ENCODE assay signal across 11 mouse cellular contexts in the genomic region with DNA sequence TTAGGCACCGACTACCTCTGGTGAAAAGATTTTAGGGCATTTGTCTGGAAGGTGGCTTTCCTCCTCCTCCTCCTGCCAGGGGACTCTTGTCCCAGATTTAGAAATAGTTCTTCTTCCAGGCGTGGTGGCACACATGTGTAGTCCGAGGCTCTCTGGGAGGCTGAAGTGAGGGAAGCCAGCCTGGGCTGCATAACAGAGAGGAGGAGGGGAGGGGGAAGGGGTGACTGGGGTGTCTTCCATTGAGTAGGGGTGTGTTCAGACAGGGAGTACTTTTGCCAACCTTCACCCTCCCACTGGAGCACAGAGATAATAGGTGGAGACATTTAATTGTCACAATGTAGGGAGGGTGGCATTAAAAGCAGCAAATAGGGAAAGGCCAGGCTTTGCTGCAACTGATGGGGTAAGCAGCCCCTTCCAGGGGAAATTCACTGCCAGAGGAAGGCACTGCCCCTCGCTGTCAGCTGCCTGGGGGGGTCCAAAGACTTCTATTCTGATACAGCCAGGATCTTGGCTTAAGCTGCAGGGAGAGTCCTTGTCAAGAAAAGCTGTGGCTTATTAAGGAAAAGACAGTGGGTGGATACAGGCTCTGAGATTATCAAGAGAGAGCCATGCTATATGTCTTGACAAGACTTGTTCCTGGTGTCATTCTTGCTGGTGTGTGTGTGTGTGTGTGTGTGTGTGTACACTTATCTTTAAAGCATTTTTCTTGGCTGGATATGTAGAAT.
DNase-seq lines count a peak whose midpoint lies in the region; ATAC-seq and TF ChIP-seq lines count a peak whose summit lies in the region.
"Had no signal": no experiment of that assay in that cellular context is flagged by ENCODE, and none has a peak within 500 bp of the region (broad histone marks: within the 10 kb centered on the region; RNA-seq: fewer than 3 reads in every experiment).

No protein-coding gene starts in this region.

- H3K36me3 ChIP-seq in stomach, embryonic 16.5 days (ENCODE audit: control insufficient read depth, insufficient read depth, low read length): no peaks in the 10 kb centered on the region
- H3K36me3 ChIP-seq in stomach, postnatal 0 days (ENCODE audit: control insufficient read depth, insufficient read depth, low read length): no peaks in the 10 kb centered on the region
- H3K36me3 ChIP-seq: kidney, embryonic 15.5 days had no signal

- H3K27ac ChIP-seq in stomach, embryonic 16.5 days (ENCODE audit: low read length): no peak overlapping the region
- H3K27ac ChIP-seq in stomach, postnatal 0 days (replicated peaks): no peak overlapping the region
- H3K27ac ChIP-seq: kidney, embryonic 15.5 days had no signal

- DNase-seq in heart, postnatal 4 days: peak; percentile 8
- no peak for DNase-seq in heart, adult 18-20 months
- DNase-seq in stomach, postnatal 0 days (ENCODE audit: low spot score): no peak
- peak; percentile 29 to 81 for DNase-seq in left cerebral cortex, postnatal 25 days (ENCODE audit: low spot score in 2 of 2)
- no peak for DNase-seq in spleen, postnatal 10 days (ENCODE audit: low spot score in 2 of 2)
- DNase-seq: lung, postnatal 14 days had no signal

- no peaks in the 10 kb centered on the region for H3K27me3 ChIP-seq in stomach, embryonic 16.5 days (ENCODE audit: control insufficient read depth, insufficient read depth, low read length)
- no peaks in the 10 kb centered on the region for H3K27me3 ChIP-seq in stomach, postnatal 0 days (ENCODE audit: control insufficient read depth, insufficient read depth, low read length)
- H3K27me3 ChIP-seq: kidney, embryonic 15.5 days had no signal

- 43% methylated on average over 4 of the region's 4 CpGs for WGBS in stomach, embryonic 16.5 days
- whole genome bisulfite sequencing in stomach, postnatal 0 days: 52% methylated on average over 4 of the region's 4 CpGs

- TF ChIP-seq EP300 in stomach, postnatal 0 days (optimal IDR thresholded peaks at IDR 0.05): no peak

- H3K4me3 ChIP-seq in stomach, embryonic 16.5 days (replicated peaks; ENCODE audit: low read length): no peak overlapping the region
- no peak overlapping the region for H3K4me3 ChIP-seq in stomach, postnatal 0 days (ENCODE audit: low read depth, low read length)
- H3K4me3 ChIP-seq: kidney, embryonic 15.5 days; myocyte had no signal

- intact Hi-C loops in left cerebral cortex, postnatal 25 days (cut with DNase I): loop anchor here (1.0 to 5.0 kb wide), 3 partner anchors 12 to 67 kb away; no protein-coding TSS in a partner anchor

- TF ChIP-seq CTCF in stomach, postnatal 0 days (IDR thresholded peaks at IDR 0.05; ENCODE audit: low read depth): no peak

- H3K9me3 ChIP-seq in stomach, embryonic 16.5 days (replicated peaks; ENCODE audit: control insufficient read depth, low read length): no peaks in the 10 kb centered on the region
- H3K9me3 ChIP-seq in stomach, postnatal 0 days (ENCODE audit: control insufficient read depth, low read length): no peaks in the 10 kb centered on the region
- H3K9me3 ChIP-seq: kidney, embryonic 15.5 days had no signal

- peak; percentile 64; the same call in 1 of the 2 replicates for ATAC-seq in stomach, embryonic 16.5 days (ENCODE audit: insufficient read depth, low FRiP score)
- ATAC-seq in stomach, postnatal 0 days (ENCODE audit: low FRiP score, low TSS enrichment): no peak
- ATAC-seq in erythroid progenitor cell, adult 5-6 weeks (replicated peaks; ENCODE audit: low FRiP score, poor library complexity, severe bottlenecking): no peak
- ATAC-seq: activated CD4-positive, CD25-positive, alpha-beta regulatory T cell, adult 4 months had no signal

- no peaks in the 10 kb centered on the region for H3K4me1 ChIP-seq in stomach, embryonic 16.5 days (ENCODE audit: control insufficient read depth, insufficient read depth, low read length)
- no peaks in the 10 kb centered on the region for H3K4me1 ChIP-seq in stomach, postnatal 0 days (replicated peaks; ENCODE audit: control insufficient read depth, insufficient read depth)

- H3K9ac ChIP-seq in stomach, embryonic 16.5 days (ENCODE audit: low read length): no peak overlapping the region
- H3K9ac ChIP-seq in stomach, postnatal 0 days (ENCODE audit: low read length): no peak overlapping the region
- H3K9ac ChIP-seq: kidney, embryonic 15.5 days had no signal

- H3K4me2 ChIP-seq in stomach, embryonic 16.5 days (ENCODE audit: low read depth, low read length): no peak overlapping the region
- H3K4me2 ChIP-seq in stomach, postnatal 0 days (replicated peaks; ENCODE audit: low read depth): no peak overlapping the region
- H3K4me2 ChIP-seq: kidney, embryonic 15.5 days had no signal

Comparison
In these comparisons a context has a peak if more than half of its experiments do, and no peak if none do; other contexts are left out.
1. DNase-seq: peak in heart, postnatal 4 days (single experiment) and left cerebral cortex, postnatal 25 days (2 of 2); none in heart, adult 18-20 months (0 of 2), stomach, postnatal 0 days (single experiment) and spleen, postnatal 10 days (0 of 2).